Mouse (Mus musculus) forebrain, embryonic 13.5 days (tissue): Measurements from ENCODE around the gene Gm3839. TPM values are rescaled to one million over a fixed set of nuclear protein-coding genes. Genes with fewer than 3 reads are reported as not detected.
"Not testable (repeated sequence)": the region's sequence is repeated elsewhere in the genome, so short reads cannot be mapped to it uniquely, and the experiment has no call there.

Experiments used
- ATAC-seq: fragments of 200-750 bp; cut with Nextera tagmentation; 2 replicates; pipeline ENCODE4 v1.8.0; 2017
- H3K27ac ChIP-seq: fragments of 300-500 bp; sonication (generic); 2 replicates; pipeline ENCODE4 v1.5.1; 2015; ENCODE audit warnings: inconsistent platforms, mild to moderate bottlenecking, moderate library complexity
- H3K27me3 ChIP-seq: fragments of 300-500 bp; sonication (generic); 2 replicates; pipeline ENCODE4 v1.6.1; 2015; ENCODE audit warnings: mild to moderate bottlenecking, inconsistent platforms
- H3K36me3 ChIP-seq: fragments of 300-500 bp; sonication (generic); 2 replicates; pipeline ENCODE4 v1.6.1; 2015; ENCODE audit warnings: mild to moderate bottlenecking, inconsistent platforms; ENCODE audit not compliant: poor library complexity, severe bottlenecking
- H3K4me1 ChIP-seq: fragments of 300-500 bp; sonication (generic); 2 replicates; pipeline ENCODE4 v1.6.1; 2015; ENCODE audit warnings: inconsistent platforms
- H3K4me2 ChIP-seq: fragments of 300-500 bp; sonication (generic); 2 replicates; pipeline ENCODE4 v1.6.1; 2015; ENCODE audit warnings: inconsistent platforms, mild to moderate bottlenecking, moderate library complexity
- H3K4me3 ChIP-seq: fragments of 300-500 bp; sonication (generic); 2 replicates; pipeline ENCODE4 v1.5.1; 2015; ENCODE audit warnings: mild to moderate bottlenecking, inconsistent platforms
- H3K9ac ChIP-seq: fragments of 300-500 bp; sonication (generic); 2 replicates; pipeline ENCODE4 v1.6.1; 2015; ENCODE audit warnings: mild to moderate bottlenecking, inconsistent platforms
- H3K9me3 ChIP-seq: fragments of 300-500 bp; sonication (generic); replicated peaks from 2 replicates; pipeline ENCODE4 v1.6.1; 2016; ENCODE audit warnings: inconsistent platforms
- WGBS: fragments of 180-500 bp; shearing (Covaris S2); methylation state at CpG from one replicate; pipeline ENCODE4 v1.1.7; 2015; 5-methylcytosine and 5-hydroxymethylcytosine counted together
- polyA plus RNA-seq: library from polyadenylated mRNA; unstranded; fragments of >200 nt; fragmentation: Nextera tagmentation; extraction: Ambion mirVana; gene quantifications from 2 replicates; pipeline ENCODE4 v1.2.1, GENCODE M21; 2015

The Gm3839 gene
- 1.7 and 2.1 TPM in 2 replicates for polyA plus RNA-seq

GRCm38 (mm10) chr14:11356626-11357025, at the start of gene Gm3839:
TSS of gene Gm3839 (minus strand) at chr14:11356726.
- not testable (repeated sequence) for ATAC-seq, H3K9me3 ChIP-seq, H3K4me2 ChIP-seq, H3K27me3 ChIP-seq, H3K36me3 ChIP-seq, H3K9ac ChIP-seq, H3K27ac ChIP-seq, H3K4me3 ChIP-seq, H3K4me1 ChIP-seq

- H3K4me3 ChIP-seq: no peak overlapping the region
- ATAC-seq: no peak
- no peak overlapping the region for H3K9ac ChIP-seq
- H3K36me3 ChIP-seq: no peaks in the 10 kb centered on the region
- WGBS: 86% methylated on average over 9 of the region's 9 CpGs
- H3K27ac ChIP-seq: no peak overlapping the region
- H3K4me1 ChIP-seq: no peaks in the 10 kb centered on the region
- no peak overlapping the region for H3K4me2 ChIP-seq
- H3K27me3 ChIP-seq: no peaks in the 10 kb centered on the region
- H3K9me3 ChIP-seq: no peaks in the 10 kb centered on the region
These were observed 49.1 kb upstream of the Gm3839 start for GRCm38 (mm10) chr14:11405661-11406060.

GRCm38 (mm10) chr14:11377846-11378245, 21.3 kb upstream of the Gm3839 start:
- H3K9me3 ChIP-seq: no peaks in the 10 kb centered on the region
- no peak overlapping the region for H3K4me2 ChIP-seq
- no peak overlapping the region for H3K27ac ChIP-seq
- H3K36me3 ChIP-seq: no peaks in the 10 kb centered on the region
- no peaks in the 10 kb centered on the region for H3K4me1 ChIP-seq
- H3K4me3 ChIP-seq: no peak overlapping the region
- no peak overlapping the region for H3K9ac ChIP-seq
- no peaks in the 10 kb centered on the region for H3K27me3 ChIP-seq
- 92% methylated on average over 3 of the region's 3 CpGs for WGBS
- no peak for ATAC-seq

GRCm38 (mm10) chr14:11375225-11375624, 18.7 kb upstream of the Gm3839 start:
- Histone ChIP-seq H3K9me3 (no peaks in the 10 kb centered on the region), H3K9ac (no peak overlapping the region), H3K4me3 (no peak overlapping the region), H3K36me3 (no peaks in the 10 kb centered on the region), H3K4me1 (no peaks in the 10 kb centered on the region), H3K27me3 (no peaks in the 10 kb centered on the region), H3K27ac (no peak overlapping the region), H3K4me2 (no peak overlapping the region)
- ATAC-seq: no peak
- WGBS: 92% methylated on average over 5 of the region's 5 CpGs

GRCm38 (mm10) chr14:11346086-11346485, 10.4 kb downstream of the Gm3839 start:
- no peaks in the 10 kb centered on the region for H3K9me3 ChIP-seq
- H3K4me2 ChIP-seq: no peak overlapping the region
- H3K4me1 ChIP-seq: no peaks in the 10 kb centered on the region
- no peak for ATAC-seq
- no peaks in the 10 kb centered on the region for H3K36me3 ChIP-seq
- H3K4me3 ChIP-seq: no peak overlapping the region
- WGBS: 77% methylated on average over 3 of the region's 3 CpGs
- H3K9ac ChIP-seq: no peak overlapping the region
- H3K27ac ChIP-seq: no peak overlapping the region
- no peaks in the 10 kb centered on the region for H3K27me3 ChIP-seq

GRCm38 (mm10) chr14:11329993-11330392, 26.5 kb downstream of the Gm3839 start:
- H3K9me3 ChIP-seq: no peaks in the 10 kb centered on the region
- H3K4me1 ChIP-seq: no peaks in the 10 kb centered on the region
- 58% methylated on average over 2 of the region's 2 CpGs for WGBS
- H3K27ac ChIP-seq: no peak overlapping the region
- no peak overlapping the region for H3K4me3 ChIP-seq
- 0 out of 2 replicates have a peak, but pooled peaks have one; percentile 43 for ATAC-seq
- no peaks in the 10 kb centered on the region for H3K36me3 ChIP-seq
- no peak overlapping the region for H3K9ac ChIP-seq
- H3K4me2 ChIP-seq: no peak overlapping the region
- no peaks in the 10 kb centered on the region for H3K27me3 ChIP-seq

- Histone ChIP-seq H3K27ac (no peak overlapping the region), H3K4me2 (no peak overlapping the region), H3K36me3 (no peaks in the 10 kb centered on the region), H3K4me1 (no peaks in the 10 kb centered on the region), H3K9me3 (no peaks in the 10 kb centered on the region), H3K27me3 (no peaks in the 10 kb centered on the region), H3K9ac (no peak overlapping the region), H3K4me3 (no peak overlapping the region)
- 38% methylated on average over 2 of the region's 2 CpGs for WGBS
- ATAC-seq: no peak
These were observed 49.4 kb downstream of the Gm3839 start for GRCm38 (mm10) chr14:11307079-11307478.

- not testable (repeated sequence) for H3K27me3 ChIP-seq, H3K4me1 ChIP-seq, H3K27ac ChIP-seq, H3K36me3 ChIP-seq, H3K4me2 ChIP-seq, H3K9ac ChIP-seq, ATAC-seq, H3K4me3 ChIP-seq, H3K9me3 ChIP-seq
- 77% methylated on average over 3 of the region's 3 CpGs for WGBS
These were observed 68.6 kb downstream of the Gm3839 start for GRCm38 (mm10) chr14:11287956-11288355.

GRCm38 (mm10) chr14:11257161-11257705, 99.3 kb downstream of the Gm3839 start:
- no peaks in the 10 kb centered on the region for H3K36me3 ChIP-seq
- no peak; the same call in 1 of the 2 replicates for ATAC-seq
- H3K4me2 ChIP-seq: no peak overlapping the region
- H3K9me3 ChIP-seq: no peaks in the 10 kb centered on the region
- no peak overlapping the region for H3K9ac ChIP-seq
- H3K27ac ChIP-seq: no peak overlapping the region
- H3K27me3 ChIP-seq: no peaks in the 10 kb centered on the region
- no peak overlapping the region for H3K4me3 ChIP-seq
- H3K4me1 ChIP-seq: no peaks in the 10 kb centered on the region
- WGBS: 89% methylated on average over 4 of the region's 4 CpGs

- Histone ChIP-seq H3K4me1 (no peaks in the 10 kb centered on the region), H3K9ac (no peak overlapping the region), H3K4me3 (no peak overlapping the region), H3K9me3 (no peaks in the 10 kb centered on the region), H3K27me3 (no peaks in the 10 kb centered on the region), H3K4me2 (no peak overlapping the region), H3K27ac (no peak overlapping the region), H3K36me3 (no peaks in the 10 kb centered on the region)
- ATAC-seq: no peak
These were observed 108.5 kb downstream of the Gm3839 start for GRCm38 (mm10) chr14:11248053-11248452.

GRCm38 (mm10) chr14:11244546-11244945, 112.0 kb downstream of the Gm3839 start:
- no peaks in the 10 kb centered on the region for H3K36me3 ChIP-seq
- H3K9ac ChIP-seq: no peak overlapping the region
- H3K27ac ChIP-seq: no peak overlapping the region
- no peaks in the 10 kb centered on the region for H3K9me3 ChIP-seq
- ATAC-seq: no peak
- H3K4me3 ChIP-seq: no peak overlapping the region
- 57% methylated on average over 5 of the region's 5 CpGs for WGBS
- no peaks in the 10 kb centered on the region for H3K27me3 ChIP-seq
- no peaks in the 10 kb centered on the region for H3K4me1 ChIP-seq
- H3K4me2 ChIP-seq: no peak overlapping the region

- no peak for ATAC-seq
- Histone ChIP-seq H3K9me3 (0 out of 2 replicates have a peak, but pooled peaks cover 3% of the 10 kb centered on the region), H3K27me3 (no peaks in the 10 kb centered on the region), H3K4me2 (no peak overlapping the region), H3K4me1 (no peaks in the 10 kb centered on the region), H3K36me3 (no peaks in the 10 kb centered on the region), H3K4me3 (no peak overlapping the region), H3K27ac (no peak overlapping the region), H3K9ac (no peak overlapping the region)
- 94% methylated on average over 7 of the region's 7 CpGs for WGBS
These were observed 124.4 kb downstream of the Gm3839 start for GRCm38 (mm10) chr14:11232086-11232485.
